Mouse (Mus musculus) cortical plate, adult 2 months (tissue): ENCODE data around the gene Syn2. TPM values are rescaled to one million over a fixed set of nuclear protein-coding genes. Genes with fewer than 3 reads are reported as not detected.

Source experiments
- H3K27ac ChIP-seq: fragments of 200-500 bp; 2 replicates; pipeline ENCODE4 v1.5.1; 2012; ENCODE audit warnings: low read length, control low read depth, inconsistent platforms; ENCODE audit not compliant: insufficient read depth
- H3K4me1 ChIP-seq: fragments of 200-500 bp; 2 replicates; pipeline ENCODE4 v1.6.1; 2011; ENCODE audit warnings: low read length; ENCODE audit not compliant: control insufficient read depth, insufficient read depth
- H3K4me3 ChIP-seq: fragments of 200-500 bp; 2 replicates; pipeline ENCODE4 v1.5.1; 2011; ENCODE audit warnings: mild to moderate bottlenecking, low read length, control low read depth; ENCODE audit not compliant: insufficient read depth
- CTCF ChIP-seq: fragments of 200-500 bp; IDR thresholded peaks from 2 replicates; pipeline ENCODE4 v1.5.1; 2011; ENCODE audit warnings: mild to moderate bottlenecking, control low read depth, low read length; ENCODE audit not compliant: insufficient read depth; ENCODE audit errors: extremely low read depth
- POLR2A ChIP-seq: fragments of 200-500 bp; IDR thresholded peaks from 2 replicates; pipeline ENCODE4 v1.6.1; 2011; ENCODE audit warnings: mild to moderate bottlenecking, low read length, control low read depth; ENCODE audit not compliant: insufficient read depth; ENCODE audit errors: extremely low read depth
- polyA plus RNA-seq: library from polyadenylated mRNA; depleted of rRNA; stranded (reverse); fragments of >200 nt; gene quantifications from 2 replicates; pipeline ENCODE4 v1.2.3, GENCODE M21; 2012

Gene Syn2
- polyA plus RNA-seq, 1 experiment: 366 TPM

GRCm38 (mm10) chr6:115212132-115212903 is 77.6 kb downstream of the Syn2 start:
- no peak overlapping the region for H3K27ac ChIP-seq
- no peak overlapping the region for H3K4me3 ChIP-seq

GRCm38 (mm10) chr6:115213129-115213528 is 78.4 kb downstream of the Syn2 start:
- no peak overlapping the region for H3K27ac ChIP-seq
- peaks cover 6% of the 10 kb centered on the region for H3K4me1 ChIP-seq
- no peak overlapping the region for H3K4me3 ChIP-seq
- no peak for TF ChIP-seq CTCF

More at GRCm38 (mm10) chr6:115212132-115212903, 77.6 kb downstream of the Syn2 start:
- peaks cover 6% of the 10 kb centered on the region for H3K4me1 ChIP-seq
- TF ChIP-seq POLR2A (no peak), CTCF (no peak)

- H3K4me1 ChIP-seq: peaks cover 2% of the 10 kb centered on the region; the same call in 1 of the 2 replicates
- TF ChIP-seq CTCF: no peak
- no peak for TF ChIP-seq POLR2A
- no peak overlapping the region for H3K4me3 ChIP-seq
- H3K27ac ChIP-seq: no peak overlapping the region
These were observed 86.5 kb downstream of the Syn2 start for GRCm38 (mm10) chr6:115221215-115221641.

GRCm38 (mm10) chr6:115225519-115225918 is 90.8 kb downstream of the Syn2 start:
- Histone ChIP-seq H3K4me1 (peaks cover 2% of the 10 kb centered on the region; the same call in 1 of the 2 replicates), H3K4me3 (no peak overlapping the region), H3K27ac (no peak overlapping the region)
- no peak for TF ChIP-seq POLR2A
- no peak for TF ChIP-seq CTCF

GRCm38 (mm10) chr6:115227043-115227442 is 92.3 kb downstream of the Syn2 start, which contains the start of gene Gm17482:
Gm17482 (plus strand) TSS chr6:115227343.
- Histone ChIP-seq H3K4me1 (peaks cover 2% of the 10 kb centered on the region; the same call in 1 of the 2 replicates), H3K4me3 (no peak within 1 kb of the TSS), H3K27ac (no peak within 1 kb of the TSS)
- TF ChIP-seq POLR2A (no peak), CTCF (no peak)

GRCm38 (mm10) chr6:115227529-115227928 is 92.8 kb downstream of the Syn2 start:
- Histone ChIP-seq H3K4me1 (peaks cover 5% of the 10 kb centered on the region; the same call in 1 of the 2 replicates), H3K27ac (no peak overlapping the region), H3K4me3 (no peak overlapping the region)
- TF ChIP-seq POLR2A (no peak), CTCF (peak; percentile 90)

- Histone ChIP-seq H3K4me1 (peaks cover 5% of the 10 kb centered on the region; the same call in 1 of the 2 replicates), H3K4me3 (no peak overlapping the region), H3K27ac (no peak overlapping the region)
- TF ChIP-seq CTCF (no peak), POLR2A (no peak)
These were observed 95.9 kb downstream of the Syn2 start for GRCm38 (mm10) chr6:115230557-115230956.

- Histone ChIP-seq H3K4me3 (no peak overlapping the region), H3K27ac (no peak overlapping the region), H3K4me1 (peaks cover 4% of the 10 kb centered on the region; the same call in 1 of the 2 replicates)
- TF ChIP-seq POLR2A (no peak), CTCF (no peak)
These were observed 97.1 kb downstream of the Syn2 start for GRCm38 (mm10) chr6:115231836-115232235.

GRCm38 (mm10) chr6:115232562-115232961 is 97.9 kb downstream of the Syn2 start:
- Histone ChIP-seq H3K4me1 (peaks cover 4% of the 10 kb centered on the region; the same call in 1 of the 2 replicates), H3K4me3 (no peak overlapping the region), H3K27ac (no peak overlapping the region)
- TF ChIP-seq POLR2A (no peak), CTCF (no peak)
